Mouse (Mus musculus) Patski (cell line): ENCODE results near the gene Brca2. TPM values are rescaled to one million over a fixed set of nuclear protein-coding genes. Genes with fewer than 3 reads are reported as not detected.

ENCODE experiments used
- ATAC-seq: fragments of 100-300 bp; one replicate; pipeline ENCODE4 v1.8.0; 2021
- CTCF ChIA-PET: fragments of 350-600 bp; sonication (Branson Sonifier 250); formaldehyde crosslinking; loops from one replicate; lab custom pipeline; 2022; ENCODE audit warnings: inconsistent platforms; lab: Charles Lee
- POLR2A ChIA-PET: fragments of 350-600 bp; sonication (Branson Sonifier 250); formaldehyde crosslinking; loops from one replicate; lab custom pipeline; 2022; ENCODE audit warnings: antibody characterized with exemption, inconsistent platforms; lab: Charles Lee
- DNase-seq: peaks from one replicate; pipeline ENCODE4 v3.0.0-alpha.2; 2011; ENCODE audit warnings: low read depth, low spot score
- H3K27me3 ChIP-seq: fragments of 371-371 bp; one replicate; pipeline ENCODE4 v1.5.1; 2021
- CTCF ChIP-seq: fragments of 100-300 bp; IDR thresholded peaks from one replicate; pipeline ENCODE4 v1.5.1; 2021
- in situ Hi-C: fragments of 300-500 bp; cut with MboI; formaldehyde crosslinking; loops from 3 replicates; pipeline ENCODE4 v1.11.1; 2018; ENCODE audit warnings: low pct_unique_long_range_greater_than_20kb, mixed read lengths
- polyA plus RNA-seq: library from polyadenylated mRNA; unstranded; gene quantifications from one replicate; pipeline ENCODE4 v1.2.3, GENCODE M21; 2021

The Brca2 gene
- polyA plus RNA-seq, 1 experiment from 2014 or later: 10.6 TPM

- ATAC-seq: no peak
- POLR2A ChIA-PET: no interaction called here
- CTCF ChIA-PET: no interaction called here
These were observed 60.8 kb downstream of the Brca2 start for GRCm38 (mm10) chr5:150583181-150583580.

DNA sequence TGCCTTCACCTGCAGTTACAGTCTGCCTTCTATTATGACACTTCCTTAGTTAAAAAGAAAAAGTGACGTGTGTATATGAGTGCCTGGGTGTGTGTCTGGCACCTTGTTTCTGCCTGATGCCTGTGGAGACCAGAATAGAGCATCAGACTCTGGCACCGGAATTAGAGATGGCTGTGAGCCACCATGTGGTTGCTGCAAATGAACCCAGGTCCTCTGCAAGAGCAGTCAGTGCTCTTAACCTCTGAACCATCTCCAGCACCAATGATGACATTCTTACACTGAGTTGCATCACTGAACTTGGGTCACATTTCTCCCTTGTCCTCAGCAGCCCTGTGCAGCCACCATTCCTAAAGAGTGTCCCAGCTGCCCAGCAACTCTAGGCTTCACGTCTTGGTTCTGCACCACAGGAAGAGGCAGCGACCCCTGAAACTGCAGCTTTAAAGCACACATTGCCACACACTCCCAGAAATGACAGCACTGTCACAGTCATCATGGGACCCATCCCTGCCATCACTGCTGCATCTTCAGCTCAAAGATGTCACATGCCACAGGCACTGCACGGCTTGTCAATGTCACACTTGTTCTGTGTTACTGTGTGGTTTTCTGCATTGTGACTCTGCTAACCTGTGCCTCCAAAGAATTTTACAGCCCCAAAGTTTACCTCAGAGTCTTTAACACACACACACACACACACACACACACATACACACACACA is 61.3 kb downstream of the Brca2 start:
- ChIA-PET CTCF (no interaction called here), POLR2A (no interaction called here)
- in situ Hi-C loops: no loop called here
- no peaks in the 10 kb centered on the region for H3K27me3 ChIP-seq
- TF ChIP-seq CTCF: no peak
- DNase-seq: no peak
- ATAC-seq: peak; percentile 48

More at GRCm38 (mm10) chr5:150583181-150583580, 60.8 kb downstream of the Brca2 start:
- H3K27me3 ChIP-seq: no peaks in the 10 kb centered on the region
- TF ChIP-seq CTCF: no peak
- no peak for DNase-seq
- in situ Hi-C loops: no loop called here

DNA sequence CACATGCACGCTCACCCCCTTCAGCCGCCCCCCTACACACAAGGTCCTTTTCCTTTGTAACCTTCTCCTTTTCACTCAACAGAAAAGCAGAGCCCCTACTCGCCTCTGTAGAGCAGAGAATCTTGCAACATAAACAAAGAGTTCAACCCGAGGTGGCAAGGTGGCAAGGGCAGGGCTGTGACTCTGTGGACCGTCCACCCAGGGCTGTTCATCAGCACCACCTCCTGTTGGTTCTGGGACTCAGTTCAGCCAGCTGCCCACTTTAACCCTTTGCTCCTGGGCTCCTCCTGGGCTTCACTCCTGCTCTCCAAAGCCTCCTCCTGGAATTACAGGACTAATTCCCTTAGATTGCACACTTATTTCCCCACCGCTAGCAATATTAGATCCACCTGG is 61.9 kb downstream of the Brca2 start:
- in situ Hi-C loops: no loop called here
- ATAC-seq: peak; percentile 24
- H3K27me3 ChIP-seq: no peaks in the 10 kb centered on the region
- TF ChIP-seq CTCF: no peak
- no peak for DNase-seq
- POLR2A ChIA-PET: no interaction called here
- CTCF ChIA-PET: interaction anchor here (1.6 kb wide), 1 partner anchor 27 kb away, joined by 3 read pairs; no protein-coding TSS in a partner anchor

DNA sequence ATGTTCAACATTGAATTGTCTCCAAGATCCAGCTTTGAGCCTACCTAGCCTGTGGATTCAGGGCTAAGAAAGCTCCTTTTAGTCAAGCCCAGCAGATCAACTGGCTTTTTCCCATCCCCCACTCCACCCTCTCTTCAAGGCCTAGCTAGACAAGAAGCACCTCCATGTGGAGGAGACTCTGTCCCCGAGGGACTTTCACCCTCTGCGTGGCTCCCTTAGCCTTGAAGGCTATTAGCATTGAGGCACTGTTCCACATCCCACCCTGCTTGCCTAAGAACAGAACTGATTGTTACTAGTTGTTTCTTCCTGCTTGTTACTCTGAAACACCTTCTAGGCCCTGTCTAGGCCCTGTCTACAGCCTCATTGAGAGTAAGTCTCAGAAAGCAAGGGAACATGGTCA is 67.5 kb downstream of the Brca2 start:
- ATAC-seq: no peak
- DNase-seq: no peak
- TF ChIP-seq CTCF: no peak
- in situ Hi-C loops: no loop called here
- ChIA-PET POLR2A (interaction anchor here (0.6 kb wide), 1 partner anchor 226 kb away, joined by 3 read pairs; no protein-coding TSS in a partner anchor), CTCF (interaction anchor here (1.3 kb wide), 1 partner anchor 21 kb away, joined by 4 read pairs; no protein-coding TSS in a partner anchor)
- H3K27me3 ChIP-seq: no peaks in the 10 kb centered on the region

- no peaks in the 10 kb centered on the region for H3K27me3 ChIP-seq
- ChIA-PET CTCF (no interaction called here), POLR2A (no interaction called here)
- in situ Hi-C loops: no loop called here
- no peak for TF ChIP-seq CTCF
- DNase-seq (no peak), ATAC-seq (no peak)
These were observed 69.9 kb downstream of the Brca2 start for GRCm38 (mm10) chr5:150592186-150592903.

DNA sequence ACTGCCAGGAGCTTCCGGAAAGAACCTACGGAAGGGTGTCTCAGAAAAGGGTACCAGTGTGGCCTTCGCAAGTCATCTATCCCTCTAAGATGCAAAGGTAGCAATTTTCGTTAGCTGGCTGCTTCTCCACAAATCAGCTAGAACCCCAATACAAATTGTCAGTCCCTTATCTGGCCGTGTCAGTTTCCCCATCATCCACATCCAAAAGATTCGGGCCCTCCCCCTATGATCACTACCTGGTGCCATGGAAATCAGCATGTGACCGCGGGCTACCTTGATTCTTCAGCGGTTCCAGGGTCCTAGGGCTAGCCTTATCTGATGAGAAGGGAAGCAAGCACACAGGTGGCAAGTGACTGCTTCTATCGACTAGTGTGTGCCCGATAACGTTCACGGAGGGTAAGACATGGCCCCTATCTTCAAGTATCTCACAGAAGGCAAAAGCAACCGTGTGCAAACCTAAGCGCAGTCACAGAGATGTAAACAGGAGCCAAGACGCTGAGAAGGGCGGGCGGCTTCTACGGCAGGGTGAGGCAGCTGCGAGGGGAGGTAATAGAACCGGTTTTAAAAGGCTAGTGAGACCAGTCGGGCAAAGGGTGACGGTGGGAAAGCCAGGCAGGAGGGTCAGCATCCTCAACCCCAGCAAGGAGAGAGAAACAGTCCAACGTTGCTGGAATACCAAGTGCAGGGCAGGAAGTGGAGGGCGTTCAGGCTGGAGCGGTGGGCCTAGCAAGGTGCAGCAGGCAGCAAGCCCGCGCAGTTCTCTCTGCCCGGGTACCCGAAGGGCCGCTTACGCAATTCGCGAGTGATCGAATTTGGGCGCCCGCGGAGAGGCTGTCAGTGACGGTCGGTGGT is 70.7 kb downstream of the Brca2 start:
- TF ChIP-seq CTCF: no peak
- ChIA-PET POLR2A (interaction anchor here (1.0 kb wide), 1 partner anchor 42 kb away, joined by 3 read pairs; no protein-coding TSS in a partner anchor), CTCF (no interaction called here)
- no peak for ATAC-seq
- no peak for DNase-seq
- H3K27me3 ChIP-seq: no peaks in the 10 kb centered on the region
- in situ Hi-C loops: no loop called here

DNA sequence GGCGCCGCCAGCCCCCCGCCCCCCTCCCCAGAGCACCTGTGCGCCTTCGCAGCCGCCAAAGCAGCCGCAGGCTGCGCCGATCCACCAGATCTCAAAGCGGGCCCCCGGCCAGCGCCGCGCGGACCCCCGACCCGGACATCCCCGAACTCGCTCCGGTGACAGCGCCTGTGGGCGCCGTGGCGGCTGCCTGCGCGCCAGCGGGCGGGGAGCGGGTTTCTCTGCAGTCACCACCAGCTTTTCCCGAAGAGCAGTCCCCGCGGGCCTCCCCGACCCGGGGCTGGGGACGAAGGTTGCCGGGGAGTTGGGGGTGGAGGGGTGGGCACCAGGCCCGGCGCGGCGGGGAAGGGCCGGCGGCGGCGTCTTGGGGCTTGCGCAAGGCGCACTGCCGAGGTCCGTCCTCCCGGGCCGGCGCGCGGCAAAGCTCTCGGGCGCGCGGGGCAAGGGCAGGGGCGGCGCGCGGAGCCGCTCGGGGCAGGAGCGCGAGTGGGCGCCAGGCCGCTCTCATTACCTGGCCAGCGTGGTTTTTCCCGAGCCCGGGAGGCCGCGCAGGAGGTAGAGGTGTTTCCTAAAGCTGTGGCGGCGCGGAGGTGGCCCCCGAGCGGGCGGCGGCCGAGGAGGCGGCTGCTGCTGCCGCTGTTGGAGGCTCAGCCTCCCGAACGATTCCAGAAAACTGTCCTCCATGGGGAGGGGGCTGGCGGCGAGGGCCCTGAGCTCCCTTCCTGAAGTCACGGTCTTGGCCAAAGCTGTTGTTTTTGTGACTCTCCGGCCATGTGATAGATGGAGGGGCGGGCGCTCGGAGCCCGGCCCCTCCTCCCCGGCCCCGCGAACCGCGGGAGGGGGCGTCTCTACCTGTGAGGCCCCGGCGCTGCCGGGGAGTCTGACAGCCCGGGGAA is 71.6 kb downstream of the Brca2 start:
- CTCF ChIA-PET: interaction anchor here (1.0 kb wide), 1 partner anchor 29 kb away, joined by 3 read pairs; no protein-coding TSS in a partner anchor
- in situ Hi-C loops: no loop called here
- no peaks in the 10 kb centered on the region for H3K27me3 ChIP-seq
- no peak for DNase-seq
- TF ChIP-seq CTCF: no peak
- ATAC-seq: peak; percentile 75
- POLR2A ChIA-PET: interaction anchor here (0.5 to 1.0 kb wide), 2 partner anchors 29 to 41 kb away, joined by 3 read pairs; no protein-coding TSS in a partner anchor

DNA sequence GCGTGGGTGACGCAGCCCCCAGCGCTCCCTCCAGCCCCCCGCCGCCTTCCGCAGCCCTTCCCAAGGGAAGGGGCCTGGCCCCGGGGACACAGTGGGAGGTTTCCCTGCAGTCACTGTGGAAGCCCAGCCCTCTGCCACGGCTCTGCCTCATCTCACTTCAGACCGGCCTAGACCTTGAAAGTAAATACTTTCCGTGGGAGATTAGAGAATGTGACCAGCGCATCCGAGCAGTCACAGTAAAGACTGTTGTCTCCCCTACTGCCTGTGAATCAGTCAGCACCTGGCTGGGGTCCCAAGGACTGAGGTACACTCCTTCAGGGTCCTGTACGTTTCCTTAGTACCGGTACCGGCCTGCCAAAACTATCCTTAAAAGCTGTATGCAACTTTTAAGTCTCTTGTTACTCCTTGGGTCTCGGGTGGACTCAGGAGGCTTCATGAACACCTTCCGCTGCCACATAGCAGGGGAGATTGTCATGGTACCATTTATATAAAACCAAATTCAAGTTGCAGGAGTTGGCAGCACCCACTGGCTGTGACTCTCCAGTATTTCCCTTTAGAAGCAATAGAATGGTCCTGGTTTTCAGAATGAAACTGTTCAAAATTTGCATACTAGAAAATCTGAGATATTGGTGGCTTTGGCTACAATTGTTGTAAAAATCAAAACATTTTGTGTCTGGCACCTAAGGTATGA is 72.4 kb downstream of the Brca2 start:
- in situ Hi-C loops: no loop called here
- POLR2A ChIA-PET: interaction anchor here (0.8 kb wide), 1 partner anchor 9 kb away, joined by 6 read pairs; no protein-coding TSS in a partner anchor
- CTCF ChIA-PET: interaction anchor here (1.0 kb wide), 2 partner anchors 20 to 30 kb away, joined by 3 read pairs; no protein-coding TSS in a partner anchor
- DNase-seq: no peak
- TF ChIP-seq CTCF: no peak
- H3K27me3 ChIP-seq: no peaks in the 10 kb centered on the region
- ATAC-seq: peak; percentile 72
